Mouse (Mus musculus): ENCODE results near the gene Helt. TPM values are rescaled to one million over a fixed set of nuclear protein-coding genes. Genes with fewer than 3 reads are reported as not detected.

The Helt gene
- total RNA-seq, 2 experiments from 2014 or later, result not detected

Other genes starting within 250 kb of the Helt start
- gene Cfap97, start 142.9 kb downstream of the Helt start, total RNA-seq (2015), result 14.5 and 19.8 TPM in 2 replicates
- gene Cfap97, start 142.9 kb downstream of the Helt start, total RNA-seq (2017), result 15.7 and 24.1 TPM in 2 replicates
- 20.8 and 24.5 TPM in 2 replicates for gene Snx25, start 142.5 kb downstream of the Helt start, total RNA-seq (2015)
- 20.2 and 30.7 TPM in 2 replicates for gene Snx25, start 142.5 kb downstream of the Helt start, total RNA-seq (2017)
- 75.2 and 75.9 TPM in 2 replicates for gene Slc25a4, start 83.4 kb downstream of the Helt start, total RNA-seq (2015)
- gene Slc25a4, start 83.4 kb downstream of the Helt start, total RNA-seq (2017), result 119 and 127 TPM in 2 replicates
- gene Acsl1, start 176.4 kb upstream of the Helt start, total RNA-seq (2015), result 51.0 and 67.3 TPM in 2 replicates
- gene Acsl1, start 176.4 kb upstream of the Helt start, total RNA-seq (2017), result 97.1 and 125 TPM in 2 replicates

Measured in megakaryocyte, adult 5-6 weeks (primary cell).